Mouse (Mus musculus) intestine, embryonic 14.5 days (tissue): Measurements from ENCODE around the gene Rsph10b. TPM values are rescaled to one million over a fixed set of nuclear protein-coding genes. Genes with fewer than 3 reads are reported as not detected.

Source experiments
- ATAC-seq: fragments of 200-750 bp; cut with Nextera tagmentation; replicated peaks from 2 replicates; pipeline ENCODE4 v1.8.0; 2017; ENCODE audit warnings: low read depth, moderate number of reproducible peaks, moderate TSS enrichment, moderate library complexity; ENCODE audit not compliant: low FRiP score, low TSS enrichment
- DNase-seq: peaks from one replicate; pipeline ENCODE4 v3.0.0-alpha.2; 2018; ENCODE audit warnings: low spot score
- H3K27ac ChIP-seq: fragments of 300-500 bp; sonication (generic); 2 replicates; pipeline ENCODE4 v1.5.1; 2014; ENCODE audit warnings: low read depth, mild to moderate bottlenecking, control low read depth
- H3K27me3 ChIP-seq: fragments of 300-500 bp; sonication (generic); replicated peaks from 2 replicates; pipeline ENCODE4 v1.6.1; 2014; ENCODE audit warnings: low read length, control low read depth; ENCODE audit not compliant: control insufficient read depth, insufficient read depth
- H3K36me3 ChIP-seq: fragments of 300-500 bp; sonication (generic); 2 replicates; pipeline ENCODE4 v1.6.1; 2014; ENCODE audit warnings: low read length, control low read depth; ENCODE audit not compliant: control insufficient read depth, insufficient read depth
- H3K4me1 ChIP-seq: fragments of 300-500 bp; sonication (generic); replicated peaks from 2 replicates; pipeline ENCODE4 v1.6.1; 2014; ENCODE audit warnings: low read length, control low read depth, mixed read lengths; ENCODE audit not compliant: control insufficient read depth, insufficient read depth
- H3K4me2 ChIP-seq: fragments of 300-500 bp; sonication (generic); 2 replicates; pipeline ENCODE4 v1.6.1; 2014; ENCODE audit warnings: low read length
- H3K4me3 ChIP-seq: fragments of 300-500 bp; sonication (generic); 2 replicates; pipeline ENCODE4 v1.5.1; 2014; ENCODE audit warnings: low read depth, low read length, control low read depth, mixed read lengths
- H3K9ac ChIP-seq: fragments of 300-500 bp; sonication (generic); 2 replicates; pipeline ENCODE4 v1.6.1; 2014; ENCODE audit warnings: mild to moderate bottlenecking, low read length
- H3K9me3 ChIP-seq: fragments of 300-500 bp; sonication (generic); 2 replicates; pipeline ENCODE4 v1.6.1; 2016; ENCODE audit warnings: low read length, control low read depth; ENCODE audit not compliant: control insufficient read depth
- WGBS: fragments of 180-500 bp; shearing (Covaris S2); extraction: QIAGEN DNeasy Blood & Tissue Kit; methylation state at CpG from one replicate; pipeline ENCODE4 v1.1.7; 2014; 5-methylcytosine and 5-hydroxymethylcytosine counted together
- polyA plus RNA-seq: library from polyadenylated mRNA; unstranded; fragments of >200 nt; fragmentation: Nextera tagmentation; extraction: Ambion mirVana; gene quantifications from 2 replicates; pipeline ENCODE4 v1.2.1, GENCODE M21; 2014

Rsph10b gene
- polyA plus RNA-seq, 1 experiment from 2014 or later = 0.85 TPM

GRCm38 (mm10) chr5:143989046-143989445 is 56.2 kb downstream of the Rsph10b start:
- H3K4me3 ChIP-seq = no peak overlapping the region
- H3K27ac ChIP-seq = no peak overlapping the region
- no peak overlapping the region for H3K4me2 ChIP-seq
- H3K9ac ChIP-seq = no peak overlapping the region
- DNase-seq = no peak
- no peaks in the 10 kb centered on the region for H3K27me3 ChIP-seq
- H3K9me3 ChIP-seq = no peaks in the 10 kb centered on the region
- peaks cover 84% of the 10 kb centered on the region for H3K36me3 ChIP-seq
- WGBS = 91% methylated on average over 4 of the region's 4 CpGs
- H3K4me1 ChIP-seq = no peaks in the 10 kb centered on the region
- ATAC-seq = no peak

GRCm38 (mm10) chr5:143990086-143990485 is 57.3 kb downstream of the Rsph10b start:
- no peak overlapping the region for H3K27ac ChIP-seq
- no peak overlapping the region for H3K4me2 ChIP-seq
- H3K36me3 ChIP-seq = peaks cover 87% of the 10 kb centered on the region
- H3K4me1 ChIP-seq = no peaks in the 10 kb centered on the region
- 90% methylated on average over 11 of the region's 11 CpGs for WGBS
- H3K4me3 ChIP-seq = no peak overlapping the region
- H3K9ac ChIP-seq = no peak overlapping the region
- H3K27me3 ChIP-seq = no peaks in the 10 kb centered on the region
- no peak for DNase-seq
- ATAC-seq = no peak
- no peaks in the 10 kb centered on the region for H3K9me3 ChIP-seq

- H3K27me3 ChIP-seq = no peaks in the 10 kb centered on the region
- DNase-seq = no peak
- H3K9ac ChIP-seq = no peak overlapping the region
- H3K4me2 ChIP-seq = no peak overlapping the region
- no peak overlapping the region for H3K4me3 ChIP-seq
- no peak overlapping the region for H3K27ac ChIP-seq
- 76% methylated on average over 10 of the region's 10 CpGs for WGBS
- ATAC-seq = no peak
- H3K4me1 ChIP-seq = no peaks in the 10 kb centered on the region
- H3K36me3 ChIP-seq = peaks cover 89% of the 10 kb centered on the region
- no peaks in the 10 kb centered on the region for H3K9me3 ChIP-seq
These were observed 59.8 kb downstream of the Rsph10b start for GRCm38 (mm10) chr5:143992661-143993060.

DNA sequence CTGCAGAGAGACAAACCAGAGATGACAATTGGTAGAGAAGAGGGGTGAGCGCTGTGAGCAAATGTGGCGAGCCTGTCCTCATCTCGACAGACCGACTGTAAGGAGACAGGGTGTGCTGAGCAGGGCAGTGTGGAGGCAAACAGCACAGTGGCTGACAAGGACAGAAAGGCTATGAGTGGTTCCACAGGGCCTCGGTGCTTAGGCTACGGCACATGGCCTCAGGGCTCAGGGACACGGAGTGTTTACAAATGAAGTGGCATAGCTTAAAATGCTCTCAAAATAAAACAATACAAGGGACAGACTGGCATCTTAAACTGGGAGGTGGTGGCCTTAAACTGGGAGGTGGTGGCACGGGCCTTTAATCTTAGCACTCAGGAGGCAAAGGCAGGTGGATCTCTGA is 60.4 kb downstream of the Rsph10b start:
- Histone ChIP-seq H3K4me2 (no peak overlapping the region), H3K36me3 (peaks cover 89% of the 10 kb centered on the region), H3K9ac (no peak overlapping the region), H3K27me3 (no peaks in the 10 kb centered on the region), H3K4me1 (no peaks in the 10 kb centered on the region), H3K9me3 (no peaks in the 10 kb centered on the region), H3K27ac (no peak overlapping the region), H3K4me3 (no peak overlapping the region)
- WGBS = 89% methylated on average over 8 of the region's 8 CpGs
- DNase-seq = no peak
- no peak for ATAC-seq

GRCm38 (mm10) chr5:143993849-143994248 is 61.0 kb downstream of the Rsph10b start:
- no peak overlapping the region for H3K27ac ChIP-seq
- no peak overlapping the region for H3K9ac ChIP-seq
- no peaks in the 10 kb centered on the region for H3K27me3 ChIP-seq
- no peak for ATAC-seq
- peaks cover 91% of the 10 kb centered on the region for H3K36me3 ChIP-seq
- H3K4me2 ChIP-seq = no peak overlapping the region
- H3K4me1 ChIP-seq = no peaks in the 10 kb centered on the region
- H3K4me3 ChIP-seq = no peak overlapping the region
- no peak for DNase-seq
- no peaks in the 10 kb centered on the region for H3K9me3 ChIP-seq
- 94% methylated on average over 5 of the region's 5 CpGs for WGBS

GRCm38 (mm10) chr5:143994632-143995365 is 62.0 kb downstream of the Rsph10b start:
- Histone ChIP-seq H3K9me3 (no peaks in the 10 kb centered on the region), H3K4me2 (no peak overlapping the region), H3K4me1 (no peaks in the 10 kb centered on the region), H3K36me3 (peaks cover 91% of the 10 kb centered on the region), H3K27ac (no peak overlapping the region), H3K27me3 (no peaks in the 10 kb centered on the region), H3K9ac (no peak overlapping the region), H3K4me3 (no peak overlapping the region)
- no peak for ATAC-seq
- no peak for DNase-seq
- WGBS = 73% methylated on average over 11 of the region's 11 CpGs

DNA sequence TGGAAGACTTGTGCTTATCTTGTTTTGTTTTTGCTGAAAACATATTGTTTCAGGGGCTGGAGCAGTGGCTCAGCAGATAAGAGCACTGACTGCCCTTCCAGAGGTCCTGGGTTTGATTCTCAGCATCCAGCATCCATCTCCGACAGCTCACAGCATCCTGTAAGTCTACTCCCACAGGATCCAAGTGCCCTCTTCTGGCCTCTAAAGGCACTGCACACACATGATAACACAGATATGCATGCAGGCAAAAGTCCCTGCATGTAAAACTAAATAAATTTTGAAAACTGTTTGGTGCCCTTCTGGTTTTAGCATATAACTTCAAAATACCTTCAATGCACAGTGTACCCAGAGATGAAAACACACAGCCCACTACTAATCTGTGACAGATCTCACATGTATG is 66.6 kb downstream of the Rsph10b start:
- Histone ChIP-seq H3K27ac (no peak overlapping the region), H3K4me1 (no peaks in the 10 kb centered on the region), H3K36me3 (peaks cover 89% of the 10 kb centered on the region), H3K4me2 (no peak overlapping the region), H3K4me3 (no peak overlapping the region), H3K9ac (no peak overlapping the region), H3K9me3 (no peaks in the 10 kb centered on the region), H3K27me3 (no peaks in the 10 kb centered on the region)
- 91% methylated on average over 1 of the region's 1 CpGs for WGBS
- DNase-seq (no peak), ATAC-seq (no peak)

GRCm38 (mm10) chr5:144002461-144003192 is 69.8 kb downstream of the Rsph10b start:
- Histone ChIP-seq H3K27ac (no peak overlapping the region), H3K4me3 (no peak overlapping the region), H3K36me3 (peaks cover 89% of the 10 kb centered on the region), H3K9ac (no peak overlapping the region), H3K9me3 (no peaks in the 10 kb centered on the region), H3K4me1 (no peaks in the 10 kb centered on the region), H3K4me2 (no peak overlapping the region), H3K27me3 (no peaks in the 10 kb centered on the region)
- DNase-seq (no peak), ATAC-seq (no peak)
- WGBS = 95% methylated on average over 15 of the region's 15 CpGs
